Comparison of ENCODE assay signal across 8 mouse cellular contexts in genomic region chr4:83350719-83351118, GRCm38 (mm10). TPM values are rescaled to one million over a fixed set of nuclear protein-coding genes. Genes with fewer than 3 reads are reported as not detected.
A peak's percentile ranks its signal among the peaks of the same experiment; 100 is the strongest.
DNase-seq lines count a peak whose midpoint lies in the region; ATAC-seq and TF ChIP-seq lines count a peak whose summit lies in the region.
"Had no signal": no experiment of that assay in that cellular context is flagged by ENCODE, and none has a peak within 500 bp of the region (broad histone marks: within the 10 kb centered on the region; RNA-seq: fewer than 3 reads in every experiment).

No protein-coding gene starts in this region.

- 26% methylated on average over 6 of the region's 6 CpGs for WGBS in limb, embryonic 14.5 days
- 48% methylated on average over 6 of the region's 6 CpGs for WGBS in stomach, embryonic 16.5 days

- H3K4me1 ChIP-seq in limb, embryonic 14.5 days (ENCODE audit: control insufficient read depth, insufficient read depth, low read length): peaks cover 15% of the 10 kb centered on the region
- 0 out of 2 replicates have a peak, but pooled peaks cover 3% of the 10 kb centered on the region for H3K4me1 ChIP-seq in stomach, embryonic 16.5 days (ENCODE audit: control insufficient read depth, insufficient read depth, low read length)

- peak; percentile 99 for DNase-seq in NIH3T3 (ENCODE audit: low read depth)
- DNase-seq in adrenal gland, postnatal 10 days: peak; percentile 74
- DNase-seq in frontal cortex, postnatal 10 days (ENCODE audit: low spot score in 2 of 2): peak; percentile 72 to 78
- DNase-seq in kidney, adult 9 months: peak; percentile 64
- peak; percentile 96 for DNase-seq in limb, embryonic 14.5 days (ENCODE audit: low spot score)
- no peak for DNase-seq in spleen, postnatal 36 days (ENCODE audit: low spot score in 2 of 2)

- no peaks in the 10 kb centered on the region for H3K9me3 ChIP-seq in limb, embryonic 14.5 days (ENCODE audit: control insufficient read depth, low read length)
- no peaks in the 10 kb centered on the region for H3K9me3 ChIP-seq in stomach, embryonic 16.5 days (replicated peaks; ENCODE audit: control insufficient read depth, low read length)

- H3K36me3 ChIP-seq in limb, embryonic 14.5 days (ENCODE audit: control insufficient read depth, insufficient read depth, low read length): no peaks in the 10 kb centered on the region
- no peaks in the 10 kb centered on the region for H3K36me3 ChIP-seq in stomach, embryonic 16.5 days (ENCODE audit: control insufficient read depth, insufficient read depth, low read length)

- H3K27me3 ChIP-seq in limb, embryonic 14.5 days (ENCODE audit: control insufficient read depth, insufficient read depth, low read length): no peaks in the 10 kb centered on the region
- H3K27me3 ChIP-seq in stomach, embryonic 16.5 days (ENCODE audit: control insufficient read depth, insufficient read depth, low read length): no peaks in the 10 kb centered on the region

- ATAC-seq in limb, embryonic 14.5 days (ENCODE audit: low FRiP score, low read depth): peak; percentile 88
- peak; percentile 44 for ATAC-seq in stomach, embryonic 16.5 days (ENCODE audit: insufficient read depth, low FRiP score)

- H3K27ac ChIP-seq in limb, embryonic 14.5 days (replicated peaks; ENCODE audit: low read depth, low read length): no peak overlapping the region
- H3K27ac ChIP-seq in stomach, embryonic 16.5 days (ENCODE audit: low read length): no peak overlapping the region

- no peak for TF ChIP-seq POLR2A in limb, embryonic 14.5 days (IDR thresholded peaks at IDR 0.05; ENCODE audit: borderline replicate concordance, extremely low read depth, insufficient read depth, insufficient read length)

- no peak overlapping the region for H3K9ac ChIP-seq in limb, embryonic 14.5 days (ENCODE audit: low read depth, low read length, severe bottlenecking)
- H3K9ac ChIP-seq in stomach, embryonic 16.5 days (ENCODE audit: low read length): no peak overlapping the region

- H3K4me2 ChIP-seq in limb, embryonic 14.5 days (replicated peaks; ENCODE audit: low read depth, low read length, severe bottlenecking): no peak overlapping the region
- no peak overlapping the region for H3K4me2 ChIP-seq in stomach, embryonic 16.5 days (ENCODE audit: low read depth, low read length)

- no peak overlapping the region for H3K4me3 ChIP-seq in limb, embryonic 14.5 days (replicated peaks; ENCODE audit: low read length)
- no peak overlapping the region for H3K4me3 ChIP-seq in stomach, embryonic 16.5 days (replicated peaks; ENCODE audit: low read length)
- H3K4me3 ChIP-seq: megakaryocyte, embryonic 14.5 days had no signal

RNA-seq across cellular contexts. Expression of gene Ttc39b, which starts 26.7 kb away (rescaled TPM):
- total RNA-seq in adrenal gland, postnatal 10 days (2021): 10 to 100 TPM; 16.4 to 17.0 TPM
- polyA plus RNA-seq in limb, embryonic 14.5 days (2012; rRNA removed): 2.6 and 3.0 TPM in 2 replicates
- 3.1 and 4.9 TPM in 2 replicates for polyA plus RNA-seq in limb, embryonic 14.5 days (2014; fragmentation: Nextera tagmentation; extraction: Ambion mirVana)
- 5.0 TPM in 2 replicates for polyA plus RNA-seq in stomach, embryonic 16.5 days (2015; fragmentation: Nextera tagmentation; extraction: Ambion mirVana)

Comparison
In these comparisons a context has a peak if more than half of its experiments do, and no peak if none do; other contexts are left out.
1. DNase-seq: peak in NIH3T3 (single experiment), adrenal gland, postnatal 10 days (single experiment), frontal cortex, postnatal 10 days (2 of 2), kidney, adult 9 months (single experiment) and limb, embryonic 14.5 days (single experiment); none in spleen, postnatal 36 days (0 of 2).